Mouse (Mus musculus) right cerebral cortex, postnatal 36 days (tissue): Measurements from ENCODE around the gene Il10ra.

Experiments used
- DNase-seq, 2 experiments: peaks; one replicate each; pipeline ENCODE4 v3.0.0; 2022; ENCODE audit warnings: low spot score in 2 of 2, mixed read lengths in 1 of 2

Il10ra gene

DNA sequence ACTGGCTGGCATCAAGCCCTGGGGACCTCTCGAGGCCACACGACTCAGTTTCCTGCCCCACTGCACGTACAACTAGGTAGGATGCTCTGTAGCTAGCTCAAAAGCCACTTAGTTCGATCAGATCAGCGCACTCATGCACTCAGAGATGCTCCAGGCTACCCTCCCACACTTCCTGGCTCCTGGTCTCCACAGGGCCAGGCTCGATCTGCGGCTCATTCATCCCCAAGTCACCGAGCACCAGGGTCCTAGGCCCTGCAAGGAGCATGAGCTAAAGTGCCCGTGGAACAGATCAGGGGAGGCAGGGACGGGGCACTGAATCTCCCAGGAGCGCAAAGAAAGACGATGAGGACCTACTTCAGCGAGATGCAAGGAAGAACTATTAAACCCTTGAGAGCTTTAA, 9.9 kb downstream of the Il10ra start:
- no peak for DNase-seq

DNA sequence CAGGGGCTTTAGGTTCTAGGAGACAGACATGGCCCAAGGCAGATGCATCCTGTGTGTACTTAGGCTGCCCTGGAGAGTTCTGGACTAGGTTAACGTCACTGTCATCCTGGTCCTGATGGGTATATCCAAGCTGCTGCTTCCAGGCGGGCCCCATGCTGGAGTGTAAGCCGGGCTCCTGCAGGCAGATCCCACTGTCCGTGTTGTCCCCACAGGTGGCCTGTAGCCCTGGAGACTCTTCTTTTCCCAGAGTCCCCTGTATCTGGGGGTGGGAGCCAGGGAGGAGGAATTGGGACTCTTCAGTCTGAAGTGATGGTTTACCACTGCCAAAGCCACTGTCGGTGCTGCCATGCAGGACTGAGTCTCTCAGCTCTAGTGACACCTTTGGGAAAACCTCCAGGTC, 13.0 kb downstream of the Il10ra start:
- no peak for DNase-seq

DNA sequence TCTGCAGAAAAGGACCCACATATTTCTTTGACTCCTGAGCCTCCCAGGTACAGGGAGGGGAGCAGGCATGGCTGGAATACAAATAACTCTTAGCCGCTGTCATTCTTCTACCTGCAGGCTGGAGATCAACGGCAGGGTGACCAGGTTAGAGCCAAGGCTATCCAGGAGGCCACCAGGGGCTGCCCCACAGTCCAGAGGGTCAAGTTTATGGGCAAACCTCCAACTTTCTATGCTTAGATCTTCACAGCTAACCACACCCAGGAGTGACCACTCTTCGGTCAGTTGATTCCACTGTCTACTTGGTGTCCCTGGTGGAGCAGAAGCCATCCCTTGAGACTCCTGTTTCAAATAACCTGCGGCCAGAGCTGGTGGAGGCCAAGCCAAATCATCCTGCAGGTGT, 13.5 kb downstream of the Il10ra start:
- no peak for DNase-seq

DNA sequence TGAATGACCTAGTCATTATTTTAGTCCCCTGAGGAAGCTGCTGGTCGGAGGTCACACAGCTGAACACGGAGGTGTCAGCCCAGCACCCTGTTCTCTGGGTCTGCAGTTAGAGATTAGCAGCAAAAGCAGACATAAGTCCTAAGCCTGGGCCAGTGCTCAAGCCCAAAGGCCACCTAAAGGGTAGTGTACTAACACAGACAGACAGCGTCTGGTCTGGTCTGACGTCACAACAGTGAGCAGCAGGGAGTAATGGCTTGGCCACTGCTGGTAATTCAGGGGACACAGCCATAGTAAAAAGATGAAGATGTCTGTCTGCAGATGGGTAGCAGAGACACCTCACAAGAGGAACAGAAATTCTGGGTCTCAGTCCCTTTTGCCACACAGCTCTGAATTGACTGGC, 14.3 kb downstream of the Il10ra start:
- no peak for DNase-seq

DNA sequence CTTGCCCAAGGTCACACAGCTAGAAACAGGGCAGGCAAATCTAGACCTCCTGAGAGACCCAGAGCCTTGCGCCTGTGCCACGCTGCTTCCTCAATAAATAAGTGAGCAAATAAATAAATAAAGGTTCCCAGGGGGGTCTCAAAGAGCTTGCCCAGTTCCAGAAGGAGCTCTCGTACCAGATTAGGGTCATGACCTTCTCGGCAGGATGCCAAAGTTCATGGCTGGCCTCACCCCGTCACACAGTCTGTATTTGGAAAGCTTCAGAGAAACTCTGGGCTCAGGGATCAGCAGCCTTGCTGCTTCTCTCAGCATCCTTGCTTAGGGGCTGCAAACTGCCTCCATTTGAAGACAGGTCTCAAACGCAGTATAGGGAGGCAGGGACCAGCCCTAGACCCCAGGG, 14.9 kb downstream of the Il10ra start:
- DNase-seq = no peak

DNA sequence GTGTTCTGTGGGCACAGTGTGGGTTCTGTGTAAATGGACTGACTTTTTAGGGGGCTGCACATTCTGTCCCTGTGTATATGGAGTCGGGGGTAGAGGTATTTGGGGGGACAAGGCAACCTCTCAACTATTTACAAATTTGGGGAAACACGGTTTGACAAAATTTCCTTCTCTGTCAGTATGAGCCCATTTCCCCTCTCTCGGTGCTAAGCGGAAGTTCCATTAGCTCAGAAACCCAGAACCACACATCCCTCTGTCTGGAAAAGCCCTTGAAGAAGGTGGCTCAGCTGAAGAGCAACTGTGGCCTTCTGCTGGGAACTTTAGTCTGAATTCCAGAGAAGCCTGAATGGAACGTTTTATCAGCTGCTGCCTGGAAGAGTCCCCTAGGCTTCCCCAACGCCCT, 16.6 kb downstream of the Il10ra start:
- DNase-seq = no peak

DNA sequence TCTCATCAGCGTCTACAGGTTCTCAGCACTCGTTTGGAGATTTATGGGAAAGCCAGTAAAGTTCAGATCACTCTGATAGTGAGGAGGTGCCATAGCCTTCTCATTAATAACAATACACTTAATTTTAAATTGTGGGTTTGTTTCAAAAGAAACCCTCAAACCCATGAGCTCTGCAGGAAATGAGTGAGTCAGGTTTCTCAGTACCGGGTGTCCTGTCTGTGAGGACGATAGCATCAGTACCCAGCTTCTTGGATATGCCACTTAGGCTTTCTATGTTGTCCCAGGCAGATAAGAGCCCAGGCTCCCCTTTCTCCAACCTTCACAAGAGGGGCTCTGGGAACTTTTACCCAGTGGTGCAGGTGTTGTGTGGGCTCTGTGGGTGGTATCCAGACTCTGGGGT, 17.0 kb downstream of the Il10ra start:
- DNase-seq = no peak

DNA sequence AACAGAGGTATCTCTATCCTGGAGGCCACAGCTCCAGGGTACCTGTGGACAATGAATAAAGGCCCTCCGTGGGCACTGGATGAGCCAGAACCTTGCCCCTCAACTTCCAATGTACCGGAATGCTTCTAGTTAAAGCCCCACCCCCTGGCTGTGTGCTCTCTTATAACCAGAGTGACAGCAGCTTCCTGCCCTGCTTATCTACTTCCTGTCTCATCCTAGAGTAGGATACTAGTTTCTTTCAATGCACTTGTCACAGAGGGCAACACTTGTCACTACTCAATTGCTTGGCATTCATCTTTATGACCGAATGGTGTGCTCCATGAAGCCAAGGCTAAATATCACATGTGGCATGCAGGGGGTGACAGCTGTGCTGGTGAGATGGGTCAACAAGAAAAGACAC, 17.7 kb downstream of the Il10ra start:
- DNase-seq = no peak

DNA sequence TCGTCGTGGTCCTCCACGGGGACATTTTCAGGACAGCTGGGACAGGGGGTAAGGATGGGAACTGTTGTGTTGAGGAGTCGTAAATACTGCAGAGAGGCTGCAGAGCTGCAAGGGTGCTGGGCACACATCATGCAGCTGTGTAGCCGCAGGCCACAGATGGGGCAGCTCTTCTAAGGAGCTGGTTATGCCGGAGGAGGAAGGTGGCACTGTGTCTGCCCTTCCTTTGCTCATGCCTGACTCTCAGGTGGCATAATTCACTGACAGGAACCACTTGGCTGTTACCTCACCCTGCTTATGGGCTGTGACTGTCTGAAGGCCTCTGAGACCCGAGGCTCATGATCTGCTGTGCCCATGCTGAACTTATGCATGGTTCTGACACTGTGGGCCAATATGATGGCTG, 18.6 kb downstream of the Il10ra start:
- no peak for DNase-seq

DNA sequence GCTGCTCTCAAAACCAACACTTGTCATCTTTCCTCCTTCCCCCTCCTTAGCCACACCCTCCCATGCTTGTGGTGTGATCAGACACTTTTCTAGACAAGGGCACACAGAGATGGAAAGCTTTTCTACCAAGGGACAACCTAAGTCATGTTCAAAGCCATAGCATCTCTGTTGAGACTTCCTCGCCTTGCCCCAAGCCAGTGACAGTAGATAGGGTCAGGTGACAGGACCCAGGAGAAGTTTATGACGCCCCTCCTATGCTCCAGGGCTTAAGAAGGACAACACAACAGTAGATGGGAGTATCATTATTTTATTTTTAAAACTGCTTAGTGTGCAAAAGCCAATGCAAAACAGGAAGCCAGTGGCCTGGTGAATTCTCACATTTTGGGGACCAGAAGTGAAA, 21.4 kb downstream of the Il10ra start:
- no peak for DNase-seq

DNA sequence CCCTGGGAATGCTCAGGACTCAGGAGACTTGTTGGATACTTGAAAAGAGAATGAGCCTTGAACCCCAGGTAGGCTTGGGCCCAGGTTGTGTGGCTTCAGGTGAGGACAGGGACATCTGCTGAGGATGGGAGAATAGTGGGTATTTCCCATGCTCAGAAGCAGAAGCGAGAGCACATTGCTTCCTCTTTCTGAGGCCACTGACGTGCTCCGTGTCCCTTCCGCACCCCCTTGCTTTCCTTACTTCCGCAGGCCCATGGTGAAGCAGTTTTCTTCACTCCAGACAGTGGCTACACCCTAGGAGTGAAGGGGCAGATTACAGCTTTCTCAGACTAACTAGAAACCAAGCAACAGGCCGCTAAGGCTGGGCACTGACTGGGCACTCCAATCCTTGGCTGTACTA, 22.9 kb downstream of the Il10ra start:
- DNase-seq = peak in 1 of 2 experiments; percentile 18

DNA sequence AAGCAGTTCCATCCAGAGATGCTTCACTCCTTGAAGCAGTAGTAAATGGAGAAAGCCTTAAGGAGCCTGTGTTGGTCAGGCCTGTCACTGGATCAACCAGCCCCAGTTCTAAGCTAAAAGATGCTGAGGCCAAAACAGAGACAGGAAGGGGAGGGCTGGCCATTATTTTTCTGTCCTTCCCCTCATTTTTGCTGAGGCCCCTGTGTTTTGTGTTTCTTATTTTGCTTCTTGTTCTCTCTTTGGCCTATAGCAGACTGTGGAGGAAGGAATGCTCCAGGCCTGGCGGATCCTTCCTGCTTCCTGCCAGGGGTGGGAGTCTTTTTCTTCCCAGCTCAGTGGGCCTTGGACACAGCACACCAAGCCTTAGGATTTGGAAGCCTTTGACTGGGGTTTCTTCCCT, 23.5 kb downstream of the Il10ra start:
- DNase-seq = no peak

DNA sequence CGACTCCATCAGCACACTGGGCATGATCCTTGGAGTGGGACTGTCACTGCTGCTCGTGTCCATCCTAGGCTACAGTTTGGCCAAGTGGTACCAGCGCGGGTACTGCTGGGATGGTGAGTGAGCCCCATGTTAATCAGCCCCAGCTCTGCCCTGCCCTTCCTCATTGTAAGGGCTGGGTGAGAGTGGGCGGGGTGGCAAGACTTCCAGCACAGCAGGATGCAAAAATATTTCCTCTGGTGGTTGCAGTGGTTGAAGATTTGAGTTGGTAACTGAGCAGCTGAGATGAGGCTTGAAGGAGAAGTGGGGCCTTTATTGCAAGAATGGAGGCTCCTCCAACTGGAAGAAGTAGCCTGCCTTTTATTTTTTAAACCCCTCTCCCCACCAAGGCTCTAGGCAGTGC, 27.6 kb downstream of the Il10ra start:
- no peak for DNase-seq

DNA sequence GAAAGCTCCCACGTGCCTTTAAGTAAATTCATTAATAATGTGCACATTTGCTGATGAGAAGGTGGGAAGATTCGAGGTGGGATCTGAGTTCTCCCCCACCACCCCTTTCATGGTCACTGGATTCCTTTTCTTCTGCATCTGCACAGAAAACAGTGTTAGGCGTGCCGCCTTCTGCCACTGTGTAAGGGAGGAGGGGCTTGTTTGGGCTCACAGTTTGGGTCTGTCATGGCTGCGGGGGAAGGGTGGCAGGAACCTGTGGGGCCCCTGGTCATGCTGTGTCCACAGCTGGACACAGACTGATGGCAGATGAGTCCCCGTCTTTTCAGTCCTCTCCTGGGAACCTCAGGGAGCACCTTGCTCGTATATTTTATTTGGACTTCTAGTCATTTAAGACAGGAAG, 32.2 kb downstream of the Il10ra start:
- no peak for DNase-seq

DNA sequence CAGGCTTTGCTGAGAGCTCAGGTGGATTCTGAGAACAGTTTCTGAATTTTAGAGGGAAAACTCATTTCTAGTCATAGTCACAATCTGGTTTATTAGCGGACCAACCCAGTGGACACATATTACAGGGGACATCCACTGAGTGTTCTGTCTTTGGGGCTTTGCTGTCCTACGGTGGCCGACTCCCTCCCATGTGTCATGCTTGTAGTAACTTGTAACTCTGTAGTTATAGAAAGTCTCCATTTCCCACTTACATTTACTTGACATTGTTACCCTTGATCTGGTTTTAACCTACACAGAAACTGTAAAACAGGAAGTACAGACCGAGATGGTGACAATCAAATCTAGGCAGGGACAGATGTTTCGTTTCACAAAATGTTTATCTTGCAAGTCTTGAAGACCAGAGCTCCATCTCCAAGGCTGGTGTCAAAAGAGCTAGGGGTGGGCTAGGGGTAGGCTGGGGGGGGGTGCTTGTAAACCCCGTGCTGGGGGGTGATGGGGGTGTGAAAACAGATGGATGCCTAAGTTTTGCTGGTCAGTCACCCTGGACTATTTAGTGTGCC, 33.2 kb downstream of the Il10ra start:
- DNase-seq = no peak

DNA sequence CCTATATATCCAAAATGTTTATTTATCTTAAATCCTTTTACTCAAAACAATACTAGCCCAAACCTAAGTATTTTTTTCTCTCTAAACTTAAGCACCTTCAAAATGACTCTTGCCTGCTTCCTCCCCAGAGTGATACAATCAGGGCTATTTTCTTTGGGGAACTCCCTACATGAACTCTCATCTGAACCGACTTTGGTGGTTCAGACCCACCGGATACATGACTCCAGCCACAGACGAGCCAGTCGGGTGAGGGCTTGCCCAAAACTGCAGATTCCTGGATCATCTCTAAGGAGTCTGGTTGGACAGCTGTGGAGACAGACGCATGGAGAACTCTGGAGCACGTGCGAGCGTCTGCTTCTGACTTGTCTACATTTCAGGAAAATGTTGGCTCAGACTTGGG, 39.6 kb downstream of the Il10ra start:
- no peak for DNase-seq

DNA sequence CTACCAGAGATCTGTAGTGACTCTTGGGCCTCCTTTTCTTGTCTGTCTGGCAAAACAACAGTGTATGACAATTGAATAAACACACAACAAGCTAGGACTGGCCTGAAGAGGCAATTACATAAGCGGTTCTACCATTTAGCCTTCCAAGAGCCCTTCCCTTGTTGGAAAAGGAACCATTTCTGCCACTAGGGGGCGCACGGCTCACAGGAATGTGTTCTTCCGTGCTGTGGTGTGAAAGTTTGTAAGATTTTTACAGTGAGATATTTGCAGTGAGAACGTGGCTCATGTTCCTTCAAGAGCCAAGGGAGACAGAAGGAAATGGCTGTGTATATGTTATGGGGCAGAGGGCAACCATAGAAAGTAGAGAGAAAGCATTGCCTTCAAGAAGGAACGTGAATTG, 47.4 kb downstream of the Il10ra start:
- peak; percentile 84 to 87 for DNase-seq

DNA sequence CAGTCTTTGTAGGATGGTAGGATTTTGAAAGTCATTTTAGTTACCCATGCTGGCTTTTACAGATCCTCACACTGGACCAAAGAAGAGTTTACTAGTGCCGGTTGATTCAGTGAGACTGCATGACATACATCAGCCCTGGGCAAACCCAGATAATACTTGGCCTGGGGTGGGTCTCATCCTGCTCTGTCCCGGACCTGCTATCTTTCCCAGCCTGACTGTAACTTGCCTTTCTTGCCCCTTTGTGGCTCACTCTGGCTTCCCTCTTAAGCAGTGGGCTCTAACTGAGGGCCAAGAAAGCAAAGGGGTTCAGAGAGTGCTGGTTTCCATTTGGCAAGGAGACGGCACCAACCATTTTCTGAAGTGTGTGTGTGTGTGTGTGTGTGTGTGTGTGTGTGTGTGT, 49.3 kb downstream of the Il10ra start:
- DNase-seq = no peak

DNA sequence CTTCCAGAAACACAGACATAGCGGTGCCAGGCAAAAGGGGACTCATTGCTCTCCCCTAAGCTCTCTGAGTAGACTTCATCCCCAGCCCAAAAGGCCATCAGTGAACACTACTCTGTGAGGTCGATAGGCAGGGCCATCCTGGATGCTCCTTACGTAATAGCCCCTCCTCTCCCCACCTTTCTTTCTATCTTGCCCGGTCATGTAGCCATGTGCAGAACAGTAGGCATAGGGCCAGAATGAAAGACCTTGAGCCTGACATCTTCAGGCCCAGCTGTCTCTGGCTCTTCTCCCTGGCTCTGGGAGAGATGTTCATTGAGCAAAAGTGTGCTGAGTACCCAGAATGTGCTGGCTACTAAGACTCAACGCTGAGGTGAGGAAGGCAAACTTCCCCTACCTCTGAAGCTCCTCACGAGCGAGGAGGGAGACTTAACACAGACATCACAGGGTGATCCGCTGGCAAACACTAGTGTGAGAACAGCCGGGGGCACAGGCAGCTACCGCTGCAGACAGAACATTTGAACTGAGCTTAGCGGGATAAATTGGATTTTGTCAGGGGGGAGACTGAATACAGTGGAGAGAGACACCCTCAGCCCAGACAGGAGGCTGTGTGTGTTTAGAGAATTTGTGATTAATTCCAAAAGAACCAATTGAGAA, 53.3 kb downstream of the Il10ra start:
- no peak for DNase-seq

DNA sequence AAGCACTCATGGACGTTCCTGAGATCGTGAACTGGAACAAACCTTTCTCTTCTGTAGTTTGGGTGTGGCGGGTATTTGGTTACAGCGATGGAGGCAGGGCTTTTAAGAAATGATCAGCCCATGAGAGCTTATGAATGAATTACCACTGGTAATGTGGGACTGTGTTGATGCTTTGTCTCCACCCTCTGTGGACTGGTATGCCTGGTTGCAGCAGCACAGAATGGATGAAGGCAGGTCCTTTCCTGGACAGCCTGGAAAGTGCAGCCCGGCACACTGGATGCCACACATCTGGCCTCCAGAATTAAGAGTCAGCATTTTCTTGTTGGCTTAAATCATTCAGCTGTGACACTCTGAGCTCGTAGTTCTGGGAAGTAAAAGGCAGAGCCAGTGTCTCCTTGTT, 56.9 kb downstream of the Il10ra start:
- DNase-seq = no peak

DNA sequence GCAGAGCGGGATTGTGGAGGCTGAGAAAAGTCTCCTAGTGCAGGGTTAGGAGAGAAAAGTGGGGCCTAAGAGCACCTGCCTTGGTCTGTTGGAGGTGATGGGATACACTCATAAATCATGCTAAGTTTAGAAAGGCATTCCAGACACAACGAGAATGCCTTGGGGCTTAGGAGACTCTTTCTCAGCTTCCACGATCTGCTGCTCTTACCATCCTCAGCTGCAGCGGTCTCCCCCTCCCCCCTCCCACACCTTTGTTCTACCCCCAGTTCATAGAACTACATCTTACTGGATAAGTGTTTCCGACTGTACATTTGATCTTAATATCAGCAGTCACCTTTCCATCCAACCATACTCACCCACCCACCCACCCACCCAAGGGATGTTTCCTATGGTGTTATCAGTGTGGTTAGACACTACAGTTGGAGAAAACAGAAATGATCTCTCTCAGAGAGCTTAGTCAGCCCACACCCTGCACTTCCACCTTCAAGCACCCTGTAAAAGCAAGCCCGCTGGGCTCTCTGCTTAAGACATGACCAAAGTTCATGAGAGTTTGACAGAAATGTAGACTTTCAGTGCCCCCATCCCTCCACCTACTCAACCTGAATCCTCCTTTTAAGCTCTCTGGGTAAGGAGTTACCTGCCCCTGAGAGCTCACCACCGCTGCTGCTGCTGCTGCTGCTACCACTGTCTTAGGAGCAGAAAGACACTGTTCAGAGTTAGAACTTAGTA, 61.8 kb downstream of the Il10ra start:
- no peak for DNase-seq

DNA sequence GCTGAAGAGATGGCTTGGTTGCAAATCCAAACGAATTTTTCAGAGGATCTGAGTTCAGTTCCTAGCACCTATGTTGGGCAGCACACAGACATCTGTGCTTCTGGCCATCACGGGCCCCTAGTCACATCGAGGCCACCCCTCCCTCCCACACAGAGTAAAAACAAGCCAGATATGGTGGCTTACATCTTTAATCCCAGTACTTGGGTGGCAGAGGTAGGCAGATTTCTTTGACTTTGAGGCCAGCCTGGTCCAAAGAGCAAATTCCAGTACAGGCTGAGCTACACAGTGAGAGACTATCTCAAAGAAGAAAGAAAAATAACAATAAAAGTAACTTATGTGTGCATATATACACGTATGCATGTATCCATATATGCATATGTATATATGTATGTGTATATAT, 62.8 kb downstream of the Il10ra start:
- no peak for DNase-seq

DNA sequence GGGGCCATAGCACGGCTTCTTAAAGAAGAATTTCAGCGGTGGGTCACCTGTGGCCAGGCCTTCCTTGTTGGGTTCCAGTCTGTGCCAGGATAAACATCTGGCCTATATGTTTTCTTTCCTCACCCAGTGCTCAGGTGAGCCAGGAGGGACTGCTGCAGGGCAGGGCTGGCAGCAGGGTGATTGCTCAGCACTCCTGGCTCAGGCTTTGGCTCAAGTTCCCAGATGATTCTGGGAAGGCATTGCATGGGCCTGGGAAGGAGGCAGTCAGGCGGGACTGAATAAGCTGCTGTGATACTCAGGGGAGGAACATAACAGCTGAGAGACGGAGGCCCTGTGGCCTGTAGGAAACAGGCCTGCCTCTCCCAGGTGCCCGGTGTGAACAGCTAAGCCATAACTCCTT, 63.8 kb downstream of the Il10ra start:
- no peak for DNase-seq
